Mouse (Mus musculus) limb, embryonic 14.5 days (tissue): Measurements from ENCODE around the gene Gm11555. TPM values are rescaled to one million over a fixed set of nuclear protein-coding genes. Genes with fewer than 3 reads are reported as not detected.

Experiments used
- ATAC-seq: fragments of 200-750 bp; cut with Nextera tagmentation; 2 replicates; pipeline ENCODE4 v1.8.0; 2017; ENCODE audit warnings: low read depth, moderate number of reproducible peaks, moderate TSS enrichment; ENCODE audit not compliant: low FRiP score
- DNase-seq: peaks from one replicate; pipeline ENCODE4 v3.0.0-alpha.2; 2015; ENCODE audit warnings: low spot score
- H3K27ac ChIP-seq: fragments of 300-500 bp; sonication (generic); replicated peaks from 2 replicates; pipeline ENCODE4 v1.5.1; 2014; ENCODE audit warnings: low read depth, mild to moderate bottlenecking, low read length, moderate library complexity, mixed read lengths
- H3K27me3 ChIP-seq: fragments of 300-500 bp; sonication (generic); 2 replicates; pipeline ENCODE4 v1.6.1; 2014; ENCODE audit warnings: low read length, mixed read lengths; ENCODE audit not compliant: control insufficient read depth, insufficient read depth
- H3K36me3 ChIP-seq: fragments of 300-500 bp; sonication (generic); 2 replicates; pipeline ENCODE4 v1.6.1; 2014; ENCODE audit warnings: mild to moderate bottlenecking, low read length, moderate library complexity, mixed read lengths; ENCODE audit not compliant: control insufficient read depth, insufficient read depth
- H3K4me1 ChIP-seq: fragments of 300-500 bp; sonication (generic); 2 replicates; pipeline ENCODE4 v1.6.1; 2014; ENCODE audit warnings: antibody characterized with exemption, low read length, mixed read lengths; ENCODE audit not compliant: control insufficient read depth, insufficient read depth
- H3K4me2 ChIP-seq: fragments of 300-500 bp; sonication (generic); replicated peaks from 2 replicates; pipeline ENCODE4 v1.6.1; 2014; ENCODE audit warnings: low read depth, mild to moderate bottlenecking, low read length, moderate library complexity; ENCODE audit not compliant: severe bottlenecking
- H3K4me3 ChIP-seq: fragments of 300-500 bp; sonication (generic); replicated peaks from 2 replicates; pipeline ENCODE4 v1.5.1; 2014; ENCODE audit warnings: low read length
- H3K9ac ChIP-seq: fragments of 300-500 bp; sonication (generic); 2 replicates; pipeline ENCODE4 v1.6.1; 2014; ENCODE audit warnings: mild to moderate bottlenecking, low read depth, low read length, moderate library complexity; ENCODE audit not compliant: severe bottlenecking
- H3K9me3 ChIP-seq: fragments of 300-500 bp; sonication (generic); 2 replicates; pipeline ENCODE4 v1.6.1; 2016; ENCODE audit warnings: low read length; ENCODE audit not compliant: control insufficient read depth
- POLR2A ChIP-seq: fragments of 200-500 bp; IDR thresholded peaks from 2 replicates; pipeline ENCODE4 v1.8.0; 2012; ENCODE audit warnings: inconsistent platforms, mild to moderate bottlenecking, moderate library complexity, borderline replicate concordance; ENCODE audit not compliant: insufficient read depth, insufficient read length; ENCODE audit errors: extremely low read depth
- WGBS: fragments of 180-500 bp; shearing (Covaris S2); extraction: QIAGEN DNeasy Blood & Tissue Kit; methylation state at CpG from one replicate; pipeline ENCODE4 v1.1.7; 2014; 5-methylcytosine and 5-hydroxymethylcytosine counted together
- polyA plus RNA-seq, 2 experiments: library from polyadenylated mRNA; depleted of rRNA in 1 of 2; stranded (reverse) in 1 of 2; unstranded in 1 of 2; fragments of >200 nt; fragmentation: Nextera tagmentation in 1 of 2; extraction: Ambion mirVana in 1 of 2; gene quantifications; 2 replicates each; pipeline versions ENCODE4 v1.2.1 to v1.2.3; 2012 to 2014

Gm11555 gene
- polyA plus RNA-seq, 2 experiments, result not detected

GRCm38 (mm10) chr11:99640926-99641325, 9.1 kb downstream of the Gm11555 start:
- DNase-seq (peak; percentile 8), ATAC-seq (no peak)
- no peak overlapping the region for H3K9ac ChIP-seq
- H3K4me3 ChIP-seq, result no peak overlapping the region
- no peaks in the 10 kb centered on the region for H3K27me3 ChIP-seq
- H3K4me1 ChIP-seq, result no peaks in the 10 kb centered on the region
- whole genome bisulfite sequencing, result 8% methylated on average over 1 of the region's 1 CpGs
- no peaks in the 10 kb centered on the region for H3K9me3 ChIP-seq
- H3K36me3 ChIP-seq, result no peaks in the 10 kb centered on the region
- H3K4me2 ChIP-seq, result no peak overlapping the region
- no peak overlapping the region for H3K27ac ChIP-seq
- TF ChIP-seq POLR2A, result no peak

GRCm38 (mm10) chr11:99637086-99637485, 12.9 kb downstream of the Gm11555 start:
- H3K9me3 ChIP-seq, result no peaks in the 10 kb centered on the region
- H3K27me3 ChIP-seq, result no peaks in the 10 kb centered on the region
- no peak overlapping the region for H3K4me2 ChIP-seq
- no peak for ATAC-seq
- H3K27ac ChIP-seq, result no peak overlapping the region
- TF ChIP-seq POLR2A, result no peak
- H3K36me3 ChIP-seq, result no peaks in the 10 kb centered on the region
- no peak overlapping the region for H3K4me3 ChIP-seq
- 57% methylated on average over 1 of the region's 1 CpGs for WGBS
- DNase-seq, result peak; percentile 31
- no peaks in the 10 kb centered on the region for H3K4me1 ChIP-seq
- no peak overlapping the region for H3K9ac ChIP-seq

GRCm38 (mm10) chr11:99634653-99635134, 15.3 kb downstream of the Gm11555 start, which contains the start of gene Krtap4-2:
Gene Krtap4-2, minus strand, starts transcription at chr11:99635084.
- no peak within 1 kb of the TSS for H3K4me2 ChIP-seq
- no peak within 1 kb of the TSS for H3K4me3 ChIP-seq
- H3K27me3 ChIP-seq, result no peaks in the 10 kb centered on the region
- H3K9ac ChIP-seq, result no peak within 1 kb of the TSS
- H3K36me3 ChIP-seq, result no peaks in the 10 kb centered on the region
- H3K9me3 ChIP-seq, result no peaks in the 10 kb centered on the region
- DNase-seq (no peak), ATAC-seq (no peak)
- no peaks in the 10 kb centered on the region for H3K4me1 ChIP-seq
- no peak for TF ChIP-seq POLR2A
- 17% methylated on average over 7 of the region's 8 CpGs for WGBS
- H3K27ac ChIP-seq, result no peak within 1 kb of the TSS

- no peak for DNase-seq
- no peak for TF ChIP-seq POLR2A
- no peak overlapping the region for H3K27ac ChIP-seq
- no peaks in the 10 kb centered on the region for H3K36me3 ChIP-seq
- no peak overlapping the region for H3K9ac ChIP-seq
- H3K4me2 ChIP-seq, result no peak overlapping the region
- no peaks in the 10 kb centered on the region for H3K27me3 ChIP-seq
- H3K4me1 ChIP-seq, result no peaks in the 10 kb centered on the region
- H3K4me3 ChIP-seq, result no peak overlapping the region
- 68% methylated on average over 2 of the region's 2 CpGs for whole genome bisulfite sequencing
- no peaks in the 10 kb centered on the region for H3K9me3 ChIP-seq
- no peak for ATAC-seq
Measured at GRCm38 (mm10) chr11:99633293-99633692, 16.7 kb downstream of the Gm11555 start.

GRCm38 (mm10) chr11:99630890-99631289, 19.1 kb downstream of the Gm11555 start:
- no peaks in the 10 kb centered on the region for H3K4me1 ChIP-seq
- DNase-seq (no peak), ATAC-seq (no peak)
- TF ChIP-seq POLR2A, result no peak
- H3K4me3 ChIP-seq, result no peak overlapping the region
- no peaks in the 10 kb centered on the region for H3K9me3 ChIP-seq
- H3K9ac ChIP-seq, result no peak overlapping the region
- no peaks in the 10 kb centered on the region for H3K27me3 ChIP-seq
- 76% methylated on average over 3 of the region's 3 CpGs for WGBS
- H3K27ac ChIP-seq, result no peak overlapping the region
- no peak overlapping the region for H3K4me2 ChIP-seq
- no peaks in the 10 kb centered on the region for H3K36me3 ChIP-seq

GRCm38 (mm10) chr11:99628138-99628537, 21.9 kb downstream of the Gm11555 start, which contains the start of gene Krtap4-1:
Gene Krtap4-1, minus strand, starts transcription at chr11:99628238.
- H3K27ac ChIP-seq, result no peak within 1 kb of the TSS
- no peak for DNase-seq
- WGBS, result 77% methylated on average over 4 of the region's 4 CpGs
- no peak for TF ChIP-seq POLR2A
- no peaks in the 10 kb centered on the region for H3K36me3 ChIP-seq
- H3K4me1 ChIP-seq, result no peaks in the 10 kb centered on the region
- no peak for ATAC-seq
- H3K4me2 ChIP-seq, result no peak within 1 kb of the TSS
- no peaks in the 10 kb centered on the region for H3K9me3 ChIP-seq
- H3K4me3 ChIP-seq, result no peak within 1 kb of the TSS
- H3K9ac ChIP-seq, result no peak within 1 kb of the TSS
- no peaks in the 10 kb centered on the region for H3K27me3 ChIP-seq
